ENCODE assay signal across 8 mouse cellular contexts in genomic region chr9:69290018-69290880, GRCm38 (mm10).
DNase-seq lines count a peak whose midpoint lies in the region; ATAC-seq and TF ChIP-seq lines count a peak whose summit lies in the region.

No protein-coding gene starts in this region.

- peak; percentile 13; the same call in 1 of the 2 replicates for ATAC-seq in common myeloid progenitor, adult 5-6 weeks (replicated peaks; ENCODE audit: low read depth, poor library complexity, severe bottlenecking)
- ATAC-seq in heart, embryonic 11.5 days (replicated peaks; ENCODE audit: insufficient number of reproducible peaks, low FRiP score, low TSS enrichment) = peak; percentile 56; the same call in 1 of the 2 replicates
- ATAC-seq in kidney, embryonic 14.5 days (ENCODE audit: low FRiP score, low TSS enrichment) = peak; percentile 78

- H3K36me3 ChIP-seq in C2C12 (ENCODE audit: control insufficient read depth, insufficient read depth) = no peaks in the 10 kb centered on the region
- H3K36me3 ChIP-seq in heart, embryonic 11.5 days (ENCODE audit: control insufficient read depth, insufficient read depth, low read length) = no peaks in the 10 kb centered on the region
- H3K36me3 ChIP-seq in kidney, embryonic 14.5 days (ENCODE audit: control insufficient read depth, insufficient read depth, low read length) = no peaks in the 10 kb centered on the region

- under 1% methylated on average over 67 of the region's 73 CpGs for WGBS in heart, embryonic 11.5 days (ENCODE audit: insufficient replicate concordance)
- 1% methylated on average over 66 of the region's 73 CpGs for WGBS in kidney, embryonic 14.5 days

- no peaks in the 10 kb centered on the region for H3K9me3 ChIP-seq in heart, embryonic 11.5 days (replicated peaks; ENCODE audit: control insufficient read depth, low read length)
- H3K9me3 ChIP-seq in kidney, embryonic 14.5 days (ENCODE audit: control insufficient read depth, low read length) = no peaks in the 10 kb centered on the region

- peak overlapping the region; percentile 66 for H3K27ac ChIP-seq in heart, embryonic 11.5 days (ENCODE audit: low read depth, low read length)
- H3K27ac ChIP-seq in kidney, embryonic 14.5 days (ENCODE audit: low read depth, low read length) = no peak overlapping the region

- 0 out of 2 replicates have a peak, but pooled peaks cover 5% of the 10 kb centered on the region for H3K4me1 ChIP-seq in heart, embryonic 11.5 days (ENCODE audit: control insufficient read depth, insufficient read depth, low read length)
- H3K4me1 ChIP-seq in kidney, embryonic 14.5 days (ENCODE audit: control insufficient read depth, insufficient read depth, low read length) = peaks cover 15% of the 10 kb centered on the region

- peaks cover 12% of the 10 kb centered on the region for H3K27me3 ChIP-seq in C2C12 (ENCODE audit: control insufficient read depth, insufficient read depth, insufficient read length)
- peaks cover 13% of the 10 kb centered on the region for H3K27me3 ChIP-seq in heart, embryonic 11.5 days (ENCODE audit: control insufficient read depth, insufficient read depth, low read length)
- peaks cover 8% of the 10 kb centered on the region; the same call in 1 of the 2 replicates for H3K27me3 ChIP-seq in kidney, embryonic 14.5 days (ENCODE audit: control insufficient read depth, insufficient read depth, low read length)

- H3K79me2 ChIP-seq in C2C12 (ENCODE audit: control insufficient read depth, insufficient read depth) = no peaks in the 10 kb centered on the region

- peak overlapping the region; percentile 81 for H3K9ac ChIP-seq in heart, embryonic 11.5 days (ENCODE audit: low read depth, low read length)
- H3K9ac ChIP-seq in kidney, embryonic 14.5 days (ENCODE audit: low read depth, low read length) = peak overlapping the region; percentile 68

- no peak for TF ChIP-seq CTCF in C2C12 (IDR thresholded peaks at IDR 0.05; ENCODE audit: control insufficient read depth, insufficient read depth, insufficient read length)

- H3K79me3 ChIP-seq in C2C12 (ENCODE audit: low read depth) = no peaks in the 10 kb centered on the region

- peak overlapping the region; percentile 97 for H3K4me2 ChIP-seq in heart, embryonic 11.5 days
- peak overlapping the region; percentile 91 for H3K4me2 ChIP-seq in kidney, embryonic 14.5 days (replicated peaks; ENCODE audit: low read depth, low read length)

- peak; percentile 15 for DNase-seq in NIH3T3 (ENCODE audit: low read depth)
- peak; percentile 60 for DNase-seq in lung, postnatal 10 days
- DNase-seq in retina, adult 2 months (ENCODE audit: low read depth, low spot score) = peak; percentile 41
- no peak for DNase-seq in frontal cortex, postnatal 25 days (ENCODE audit: low spot score in 2 of 2)

- H3K4me3 ChIP-seq in C2C12 (ENCODE audit: insufficient read depth, poor library complexity, severe bottlenecking) = peak overlapping the region; percentile 11
- H3K4me3 ChIP-seq in heart, embryonic 11.5 days (ENCODE audit: low read depth, low read length) = peak overlapping the region; percentile 77
- peak overlapping the region; percentile 67 for H3K4me3 ChIP-seq in kidney, embryonic 14.5 days (ENCODE audit: low read length)

- peak overlapping the region; percentile 42 for H3ac ChIP-seq in C2C12 (ENCODE audit: control insufficient read depth, insufficient read length, low read depth)

TF ChIP-seq in C2C12, 6 proteins besides CTCF, POLR2A, EP300 and RAD21:
- TF ChIP-seq CEBPB (IDR thresholded peaks at IDR 0.05; ENCODE audit: low read depth) (no peak), USF1 (IDR thresholded peaks at IDR 0.05; ENCODE audit: low read depth) (no peak), MYOD1 (IDR thresholded peaks at IDR 0.05; ENCODE audit: control insufficient read depth, insufficient read length, low read depth) (no peak), MYOG (IDR thresholded peaks at IDR 0.05; ENCODE audit: control insufficient read depth, extremely low read depth, insufficient read length) (no peak), MAX (IDR thresholded peaks at IDR 0.05) (no peak), FOSL1 (IDR thresholded peaks at IDR 0.05; ENCODE audit: insufficient read depth, low read length, poor library complexity, severe bottlenecking) (no peak)

Comparison
In these comparisons a context has a peak if more than half of its experiments do, and no peak if none do; other contexts are left out.
1. H3K4me3 ChIP-seq: peak in every context shown above with its lines; median percentile 77 in heart, embryonic 11.5 days; 67 in kidney, embryonic 14.5 days; 11 in C2C12.
2. DNase-seq: peak in NIH3T3 (single experiment), lung, postnatal 10 days (single experiment) and retina, adult 2 months (single experiment); none in frontal cortex, postnatal 25 days (0 of 2).
3. ATAC-seq: peak in every context shown above with its lines; median percentile 78 in kidney, embryonic 14.5 days; 56 in heart, embryonic 11.5 days; 13 in common myeloid progenitor, adult 5-6 weeks.